Mouse (Mus musculus) limb, embryonic 15.5 days (tissue): ENCODE measurements around the gene Nphp1. TPM values are rescaled to one million over a fixed set of nuclear protein-coding genes. Genes with fewer than 3 reads are reported as not detected.
A peak's percentile ranks its signal among the peaks of the same experiment; 100 is the strongest.

Experiments
- ATAC-seq: fragments of 200-750 bp; cut with Nextera tagmentation; 2 replicates; pipeline ENCODE4 v1.8.0; 2017; ENCODE audit warnings: low read depth, moderate TSS enrichment; ENCODE audit not compliant: insufficient number of reproducible peaks, low FRiP score, low TSS enrichment
- H3K27ac ChIP-seq: fragments of 300-500 bp; sonication (generic); 2 replicates; pipeline ENCODE4 v1.5.1; 2015; ENCODE audit warnings: moderate library complexity, mild to moderate bottlenecking, inconsistent platforms
- H3K27me3 ChIP-seq: fragments of 300-500 bp; sonication (generic); 2 replicates; pipeline ENCODE4 v1.6.1; 2015; ENCODE audit warnings: inconsistent platforms
- H3K36me3 ChIP-seq: fragments of 300-500 bp; sonication (generic); 2 replicates; pipeline ENCODE4 v1.6.1; 2015; ENCODE audit warnings: inconsistent platforms
- H3K4me1 ChIP-seq: fragments of 300-500 bp; sonication (generic); 2 replicates; pipeline ENCODE4 v1.6.1; 2015; ENCODE audit warnings: inconsistent platforms
- H3K4me2 ChIP-seq: fragments of 300-500 bp; sonication (generic); 2 replicates; pipeline ENCODE4 v1.6.1; 2015; ENCODE audit warnings: mild to moderate bottlenecking, inconsistent platforms
- H3K4me3 ChIP-seq: fragments of 300-500 bp; sonication (generic); 2 replicates; pipeline ENCODE4 v1.5.1; 2015; ENCODE audit warnings: mild to moderate bottlenecking, inconsistent platforms
- H3K9ac ChIP-seq: fragments of 300-500 bp; sonication (generic); 2 replicates; pipeline ENCODE4 v1.6.1; 2015; ENCODE audit warnings: inconsistent platforms
- H3K9me3 ChIP-seq: fragments of 300-500 bp; sonication (generic); 2 replicates; pipeline ENCODE4 v1.6.1; 2016; ENCODE audit warnings: inconsistent platforms
- WGBS: fragments of 180-500 bp; shearing (Covaris S2); methylation state at CpG from one replicate; pipeline ENCODE4 v1.1.7; 2015; 5-methylcytosine and 5-hydroxymethylcytosine counted together
- polyA plus RNA-seq: library from polyadenylated mRNA; unstranded; fragments of >200 nt; fragmentation: Nextera tagmentation; extraction: Ambion mirVana; gene quantifications from 2 replicates; pipeline ENCODE4 v1.2.1, GENCODE M21; 2015

The Nphp1 gene
- polyA plus RNA-seq, 1 experiment from 2014 or later, result 27.4 TPM

DNA sequence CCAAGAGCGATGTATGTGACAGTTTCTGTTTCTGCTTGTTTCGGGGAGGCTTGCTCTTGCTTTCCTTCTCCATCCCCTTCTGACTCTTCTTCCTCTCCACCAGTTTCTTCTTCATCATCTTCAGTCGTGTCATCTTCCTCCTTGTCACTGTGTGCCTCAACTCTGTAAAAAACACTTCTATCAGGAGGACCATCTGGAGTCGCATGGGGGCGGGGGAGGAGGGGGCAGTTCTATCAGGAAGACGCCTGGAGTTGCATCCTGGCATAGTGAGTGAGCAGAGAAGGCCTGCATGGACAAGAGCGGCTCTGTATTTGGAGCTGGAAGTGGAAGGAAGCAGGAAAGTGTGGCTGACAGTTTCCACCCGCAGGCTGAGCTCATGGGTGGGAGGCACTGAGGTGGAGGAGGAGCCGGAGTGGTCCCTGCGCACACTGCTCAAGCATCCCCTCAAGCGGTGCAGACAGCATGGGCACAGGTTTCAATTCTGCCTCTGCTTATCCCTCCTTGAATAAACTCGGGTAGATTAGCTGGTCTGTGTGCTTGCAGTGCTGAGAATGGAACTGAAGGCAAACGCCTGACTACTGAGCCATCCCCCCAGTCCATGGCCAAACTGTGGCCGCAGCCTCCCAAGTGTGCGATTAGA, 14.6 kb downstream of the Nphp1 start:
- H3K9ac ChIP-seq, result no peak overlapping the region
- H3K36me3 ChIP-seq, result peaks cover 48% of the 10 kb centered on the region
- no peaks in the 10 kb centered on the region for H3K4me1 ChIP-seq
- no peak for ATAC-seq
- H3K27me3 ChIP-seq, result no peaks in the 10 kb centered on the region
- no peak overlapping the region for H3K27ac ChIP-seq
- no peak overlapping the region for H3K4me2 ChIP-seq
- WGBS, result 57% methylated on average over 15 of the region's 15 CpGs
- H3K4me3 ChIP-seq, result no peak overlapping the region
- no peaks in the 10 kb centered on the region for H3K9me3 ChIP-seq

DNA sequence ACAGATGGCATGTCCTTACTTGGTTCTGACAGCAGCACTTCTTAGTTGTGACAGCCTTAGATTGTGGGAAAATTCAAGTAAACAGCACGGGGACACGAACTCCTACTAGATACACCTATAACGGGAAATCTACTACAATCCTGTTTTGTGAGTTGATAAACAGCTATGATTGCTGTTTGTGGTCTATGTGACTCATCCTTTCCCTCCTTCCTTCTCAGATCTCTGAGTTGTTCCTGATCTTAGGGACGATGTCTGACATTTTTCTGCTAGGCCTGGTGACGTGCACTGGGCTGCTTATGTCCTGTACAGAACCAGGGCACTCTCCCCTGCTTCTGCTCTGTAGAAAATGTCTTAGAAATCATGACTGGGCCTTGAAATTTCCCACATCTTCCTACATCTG, 27.1 kb downstream of the Nphp1 start:
- H3K9ac ChIP-seq, result no peak overlapping the region
- no peaks in the 10 kb centered on the region for H3K27me3 ChIP-seq
- peaks cover 34% of the 10 kb centered on the region for H3K36me3 ChIP-seq
- ATAC-seq, result no peak
- H3K9me3 ChIP-seq, result no peaks in the 10 kb centered on the region
- no peaks in the 10 kb centered on the region for H3K4me1 ChIP-seq
- H3K4me2 ChIP-seq, result no peak overlapping the region
- no peak overlapping the region for H3K4me3 ChIP-seq
- H3K27ac ChIP-seq, result no peak overlapping the region
- 80% methylated on average over 5 of the region's 5 CpGs for WGBS

DNA sequence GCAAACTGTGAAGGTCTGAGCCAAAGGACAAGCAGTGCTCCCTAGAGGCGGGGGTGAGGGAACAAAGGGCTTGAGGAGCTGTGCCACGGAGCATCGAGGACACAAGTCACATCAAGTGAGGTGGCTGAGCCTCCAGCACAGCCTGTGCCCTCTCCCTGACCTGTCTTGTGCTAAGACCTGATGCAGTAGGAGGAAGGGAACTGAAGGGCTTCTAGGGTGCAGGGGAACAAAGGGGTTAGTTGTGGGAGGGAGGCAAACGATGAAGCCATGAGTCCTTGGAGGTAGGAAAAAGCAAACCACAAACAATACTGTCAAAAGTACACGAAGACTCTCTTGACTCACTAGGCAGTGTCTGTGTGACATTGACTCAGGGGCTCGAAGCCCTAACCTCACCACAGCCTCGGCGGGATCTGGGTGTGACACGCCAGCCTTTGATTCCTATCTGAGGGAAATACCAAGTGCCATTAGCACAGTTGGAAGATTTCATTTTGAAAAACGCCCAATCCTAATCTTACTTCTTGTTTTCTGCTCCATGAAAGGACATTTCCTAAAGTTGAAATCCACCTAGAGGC, 28.2 kb downstream of the Nphp1 start:
- Histone ChIP-seq H3K27me3 (no peaks in the 10 kb centered on the region), H3K4me3 (no peak overlapping the region), H3K36me3 (peaks cover 39% of the 10 kb centered on the region), H3K27ac (no peak overlapping the region), H3K4me2 (no peak overlapping the region), H3K9me3 (no peaks in the 10 kb centered on the region), H3K4me1 (no peaks in the 10 kb centered on the region), H3K9ac (no peak overlapping the region)
- no peak for ATAC-seq
- WGBS, result 73% methylated on average over 10 of the region's 10 CpGs

DNA sequence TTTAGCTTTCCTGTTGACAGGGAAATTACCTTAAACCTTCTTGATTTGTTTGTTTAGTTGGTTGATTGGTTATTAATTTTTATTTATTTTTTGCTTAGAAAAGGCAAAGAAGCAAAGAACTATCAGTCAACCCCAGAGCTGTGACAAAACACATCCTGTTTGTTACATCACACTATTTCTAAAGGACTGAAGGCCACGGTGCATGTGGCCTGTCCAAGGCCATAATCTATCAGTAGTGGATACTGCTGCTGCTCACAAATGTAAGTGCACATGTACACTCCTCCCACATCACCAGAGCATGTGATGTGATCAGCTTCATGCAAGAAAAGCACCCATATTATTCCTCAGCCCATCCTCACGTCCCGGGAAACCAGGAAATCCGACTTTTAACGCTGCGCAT, 28.7 kb downstream of the Nphp1 start:
- 87% methylated on average over 6 of the region's 6 CpGs for WGBS
- H3K27me3 ChIP-seq, result no peaks in the 10 kb centered on the region
- H3K9me3 ChIP-seq, result no peaks in the 10 kb centered on the region
- no peak overlapping the region for H3K27ac ChIP-seq
- no peak overlapping the region for H3K4me2 ChIP-seq
- no peak overlapping the region for H3K4me3 ChIP-seq
- no peak for ATAC-seq
- no peaks in the 10 kb centered on the region for H3K4me1 ChIP-seq
- no peak overlapping the region for H3K9ac ChIP-seq
- peaks cover 34% of the 10 kb centered on the region for H3K36me3 ChIP-seq

DNA sequence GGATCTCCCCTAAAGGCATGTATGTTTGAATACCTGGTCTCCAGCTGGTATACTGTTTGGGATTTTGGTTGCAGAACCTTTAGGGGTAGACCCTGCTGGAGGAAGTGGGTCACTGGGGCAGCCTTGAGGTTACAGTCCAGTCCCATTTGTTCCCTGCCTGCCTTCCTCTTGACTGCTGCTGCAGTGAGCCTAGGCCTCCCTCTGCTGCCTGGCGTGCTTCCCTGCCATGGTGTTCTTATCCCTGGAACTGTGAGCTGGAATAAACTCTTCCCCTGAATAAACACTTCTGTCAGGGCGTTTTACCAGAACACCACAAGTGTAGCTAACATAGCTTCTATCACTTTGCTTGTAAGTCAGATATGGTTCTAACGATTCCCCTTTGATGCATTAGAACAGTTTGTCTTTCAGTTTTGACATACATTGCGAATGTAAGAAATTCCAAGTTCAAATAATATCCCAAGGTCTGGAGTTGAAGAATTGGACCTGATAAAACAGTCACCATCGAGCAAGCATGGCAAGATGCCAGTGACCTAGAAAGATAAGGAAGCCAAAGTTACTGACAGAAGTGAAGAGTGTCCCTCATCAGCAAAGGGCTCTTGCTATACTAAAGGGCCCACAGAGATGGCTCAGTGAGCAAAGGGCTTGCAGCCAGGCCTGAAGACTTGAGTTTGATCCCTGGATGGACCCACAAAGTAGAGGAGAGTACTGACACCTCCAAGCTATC, 29.4 kb downstream of the Nphp1 start:
- H3K27ac ChIP-seq, result no peak overlapping the region
- WGBS, result 83% methylated on average over 5 of the region's 5 CpGs
- H3K4me2 ChIP-seq, result no peak overlapping the region
- H3K4me3 ChIP-seq, result no peak overlapping the region
- H3K36me3 ChIP-seq, result peaks cover 30% of the 10 kb centered on the region
- H3K27me3 ChIP-seq, result no peaks in the 10 kb centered on the region
- no peak for ATAC-seq
- no peak overlapping the region for H3K9ac ChIP-seq
- no peaks in the 10 kb centered on the region for H3K9me3 ChIP-seq
- no peaks in the 10 kb centered on the region for H3K4me1 ChIP-seq

DNA sequence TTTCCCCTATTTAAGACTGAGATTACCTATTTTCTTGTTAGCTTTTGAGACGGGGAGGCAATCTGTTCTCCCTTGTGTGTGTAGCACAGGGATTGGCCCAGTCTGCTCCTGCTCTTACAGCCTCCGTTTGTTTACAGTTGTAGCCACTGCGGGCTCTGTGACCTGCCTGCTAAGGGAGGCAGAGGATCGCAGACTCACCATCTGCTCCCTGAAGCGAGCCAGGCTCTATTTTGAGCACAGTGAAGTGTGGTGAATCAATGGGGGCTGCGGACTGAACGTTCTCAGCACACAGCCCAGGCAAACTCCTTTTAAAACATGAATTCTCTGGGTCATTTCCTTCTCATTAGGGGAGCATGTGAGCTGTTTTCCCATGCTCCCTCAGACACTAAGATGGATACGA, 31.5 kb downstream of the Nphp1 start:
- no peak overlapping the region for H3K4me2 ChIP-seq
- H3K4me1 ChIP-seq, result no peaks in the 10 kb centered on the region
- H3K9ac ChIP-seq, result no peak overlapping the region
- no peaks in the 10 kb centered on the region for H3K9me3 ChIP-seq
- no peak overlapping the region for H3K4me3 ChIP-seq
- no peak overlapping the region for H3K27ac ChIP-seq
- H3K27me3 ChIP-seq, result no peaks in the 10 kb centered on the region
- WGBS, result 28% methylated on average over 8 of the region's 8 CpGs
- peaks cover 31% of the 10 kb centered on the region for H3K36me3 ChIP-seq
- no peak for ATAC-seq

DNA sequence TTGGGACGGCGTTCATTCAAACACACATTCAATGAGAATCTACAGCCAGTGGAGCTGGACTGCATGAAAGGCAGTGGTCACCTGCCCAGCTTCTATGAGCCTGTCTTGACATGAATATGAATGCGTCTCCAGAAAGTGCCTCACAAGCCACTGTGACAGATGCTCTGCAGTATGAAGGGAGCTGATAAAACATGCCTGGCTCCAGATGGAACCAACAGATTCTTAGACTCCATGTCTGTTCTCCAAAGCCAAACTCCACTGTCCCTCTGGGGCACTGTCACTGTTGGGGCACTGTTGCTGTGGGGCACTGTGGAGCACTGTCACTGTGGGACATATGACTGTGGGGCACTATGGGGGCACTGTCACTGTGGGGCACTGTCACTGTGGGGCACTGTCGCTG, 34.6 kb downstream of the Nphp1 start:
- ATAC-seq, result no peak
- H3K4me2 ChIP-seq, result no peak overlapping the region
- H3K9me3 ChIP-seq, result no peaks in the 10 kb centered on the region
- 93% methylated on average over 4 of the region's 4 CpGs for WGBS
- no peaks in the 10 kb centered on the region for H3K4me1 ChIP-seq
- H3K27me3 ChIP-seq, result no peaks in the 10 kb centered on the region
- H3K9ac ChIP-seq, result no peak overlapping the region
- no peak overlapping the region for H3K27ac ChIP-seq
- peaks cover 9% of the 10 kb centered on the region for H3K36me3 ChIP-seq
- no peak overlapping the region for H3K4me3 ChIP-seq

DNA sequence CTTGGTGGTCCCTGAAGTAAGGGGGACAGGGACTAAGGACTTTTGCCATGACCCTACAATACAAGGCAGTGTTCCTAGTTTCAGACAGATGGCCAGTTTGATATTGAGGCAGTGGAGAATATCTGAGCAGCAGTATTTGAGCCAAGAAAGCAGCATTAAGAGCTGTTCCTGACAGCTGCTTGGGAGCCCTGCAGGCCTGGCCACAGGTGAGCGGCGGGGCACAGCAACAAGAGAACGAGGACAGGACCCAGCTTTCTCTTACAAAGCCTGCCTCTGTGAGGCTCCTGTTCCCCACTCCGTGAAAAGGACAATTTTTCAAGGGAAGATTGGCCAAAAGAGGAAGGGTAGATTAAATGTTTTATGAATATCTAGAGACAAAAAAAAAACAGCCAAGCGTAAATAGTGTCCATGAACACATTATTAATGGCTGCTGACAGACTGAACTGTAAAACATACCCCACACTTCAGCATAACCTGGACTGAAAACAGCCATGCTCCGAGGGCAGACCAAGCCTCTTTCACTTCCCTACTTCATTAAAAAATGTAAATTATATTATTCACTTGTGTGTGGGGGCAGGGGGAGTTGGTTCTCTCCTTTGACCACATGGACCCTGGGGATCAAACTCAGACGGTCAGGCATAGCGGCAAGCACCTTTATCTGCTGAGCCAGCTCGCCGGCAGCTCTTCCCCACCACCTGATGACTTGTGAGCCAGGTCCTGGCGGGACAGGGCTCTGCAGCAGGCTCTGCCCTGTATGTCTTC, 36.7 kb downstream of the Nphp1 start:
- Histone ChIP-seq H3K4me1 (no peaks in the 10 kb centered on the region), H3K27ac (no peak overlapping the region), H3K4me3 (no peak overlapping the region), H3K36me3 (peaks cover 9% of the 10 kb centered on the region), H3K9me3 (no peaks in the 10 kb centered on the region), H3K27me3 (no peaks in the 10 kb centered on the region), H3K9ac (no peak overlapping the region), H3K4me2 (no peak overlapping the region)
- ATAC-seq, result no peak
- 62% methylated on average over 11 of the region's 11 CpGs for WGBS

DNA sequence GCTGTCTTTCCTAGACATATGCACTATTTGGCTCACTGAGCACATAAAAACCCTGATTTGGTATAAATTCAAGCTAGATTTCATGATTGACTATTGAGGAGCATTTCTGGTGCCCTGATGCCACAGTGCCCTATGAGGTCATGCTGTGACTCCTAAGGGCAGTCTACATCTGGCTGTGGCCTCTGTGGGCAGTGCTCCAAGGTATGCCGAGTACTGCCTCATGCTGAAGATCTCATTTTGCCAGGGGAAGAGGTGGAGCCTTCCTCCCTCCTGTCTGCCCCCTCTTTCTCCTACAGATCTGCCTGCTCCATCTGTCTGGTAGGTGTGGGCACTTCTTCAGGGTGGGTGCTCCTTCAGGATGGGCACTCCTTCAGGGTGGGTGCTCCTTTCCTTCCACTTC, 39.3 kb downstream of the Nphp1 start:
- H3K4me3 ChIP-seq, result no peak overlapping the region
- H3K4me1 ChIP-seq, result no peaks in the 10 kb centered on the region
- no peak overlapping the region for H3K4me2 ChIP-seq
- no peaks in the 10 kb centered on the region for H3K9me3 ChIP-seq
- WGBS, result 48% methylated on average over 1 of the region's 1 CpGs
- no peak overlapping the region for H3K27ac ChIP-seq
- H3K27me3 ChIP-seq, result no peaks in the 10 kb centered on the region
- H3K9ac ChIP-seq, result no peak overlapping the region
- H3K36me3 ChIP-seq, result peaks cover 7% of the 10 kb centered on the region; the same call in 1 of the 2 replicates
- ATAC-seq, result no peak

DNA sequence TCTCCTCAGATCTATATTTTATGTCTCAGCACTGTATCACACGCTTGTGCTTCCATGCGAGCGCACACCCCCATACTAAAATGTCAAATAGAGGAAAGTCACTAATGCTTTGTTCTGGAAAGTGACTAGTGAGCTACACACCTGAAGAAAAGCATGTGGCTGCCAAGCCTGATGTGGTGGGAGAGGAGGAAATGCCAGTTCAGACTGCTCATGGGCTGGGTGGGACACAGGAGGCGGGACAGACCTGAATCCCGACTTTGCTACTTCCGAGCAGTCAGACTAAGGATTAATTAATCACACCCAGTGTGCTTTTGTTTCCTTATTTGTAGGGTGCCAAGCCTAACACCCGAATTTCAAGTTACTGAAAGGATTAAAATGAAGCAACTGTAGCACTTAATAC, 40.4 kb downstream of the Nphp1 start:
- Histone ChIP-seq H3K9me3 (no peaks in the 10 kb centered on the region), H3K9ac (no peak overlapping the region), H3K36me3 (peaks cover 3% of the 10 kb centered on the region; the same call in 1 of the 2 replicates), H3K4me3 (no peak overlapping the region), H3K4me2 (no peak overlapping the region), H3K27me3 (no peaks in the 10 kb centered on the region), H3K4me1 (no peaks in the 10 kb centered on the region), H3K27ac (no peak overlapping the region)
- 61% methylated on average over 7 of the region's 7 CpGs for WGBS
- no peak for ATAC-seq

DNA sequence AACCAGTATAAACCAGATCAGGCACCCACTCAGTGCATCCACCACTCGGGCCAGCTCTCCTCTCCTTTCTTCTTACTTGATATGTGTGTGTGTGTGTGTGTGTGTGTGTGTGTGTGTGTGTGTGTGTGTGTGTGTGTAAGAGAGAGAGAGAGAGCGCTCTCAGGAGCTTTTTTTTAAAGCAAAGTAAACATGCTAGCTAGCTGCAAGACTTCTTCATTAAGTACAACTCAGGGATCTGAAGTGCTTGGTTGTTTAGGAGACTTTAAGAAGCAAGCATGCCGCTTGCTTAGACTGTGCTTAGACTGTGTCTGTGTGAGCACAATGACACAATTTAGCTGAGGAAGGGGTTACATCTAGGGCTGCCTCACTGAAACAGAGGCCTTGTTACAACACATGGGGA, 46.1 kb downstream of the Nphp1 start:
- Histone ChIP-seq H3K36me3 (peaks cover 12% of the 10 kb centered on the region; the same call in 1 of the 2 replicates), H3K4me2 (no peak overlapping the region), H3K27ac (peak overlapping the region; percentile 33), H3K4me3 (no peak overlapping the region), H3K27me3 (no peaks in the 10 kb centered on the region), H3K9ac (no peak overlapping the region), H3K9me3 (no peaks in the 10 kb centered on the region), H3K4me1 (0 out of 2 replicates have a peak, but pooled peaks cover 2% of the 10 kb centered on the region)
- 78% methylated on average over 3 of the region's 3 CpGs for WGBS
- no peak for ATAC-seq
